Mouse (Mus musculus) liver, postnatal 0 days (tissue): Measurements from ENCODE around the gene Cyp26b1. TPM values are rescaled to one million over a fixed set of nuclear protein-coding genes. Genes with fewer than 3 reads are reported as not detected.

ENCODE experiments used
- ATAC-seq: fragments of 200-750 bp; cut with Nextera tagmentation; 2 replicates; pipeline ENCODE4 v1.8.0; 2017; ENCODE audit warnings: mild to moderate bottlenecking, moderate library complexity
- DNase-seq: peaks from one replicate; pipeline ENCODE4 v3.0.0-alpha.2; 2016
- H3K27ac ChIP-seq: fragments of 300-500 bp; sonication (generic); 2 replicates; pipeline ENCODE4 v1.5.1; 2014; ENCODE audit warnings: antibody characterized with exemption, moderate library complexity, mild to moderate bottlenecking, low read depth
- H3K27me3 ChIP-seq: fragments of 300-500 bp; sonication (generic); 2 replicates; pipeline ENCODE4 v1.6.1; 2014; ENCODE audit warnings: low read length, control low read depth, mixed read lengths; ENCODE audit not compliant: insufficient read depth
- H3K36me3 ChIP-seq: fragments of 300-500 bp; sonication (generic); replicated peaks from 2 replicates; pipeline ENCODE4 v1.6.1; 2014; ENCODE audit warnings: mild to moderate bottlenecking, control low read depth, low read length, moderate library complexity, mixed read lengths; ENCODE audit not compliant: insufficient read depth
- H3K4me1 ChIP-seq: fragments of 300-500 bp; sonication (generic); 2 replicates; pipeline ENCODE4 v1.6.1; 2014; ENCODE audit warnings: antibody characterized with exemption, mild to moderate bottlenecking, control low read depth; ENCODE audit not compliant: insufficient read depth
- H3K4me2 ChIP-seq: fragments of 300-500 bp; sonication (generic); 2 replicates; pipeline ENCODE4 v1.6.1; 2014; ENCODE audit warnings: low read depth, mild to moderate bottlenecking, low read length, moderate library complexity, mixed read lengths
- H3K4me3 ChIP-seq: fragments of 300-500 bp; sonication (generic); 2 replicates; pipeline ENCODE4 v1.5.1; 2014; ENCODE audit warnings: low read depth, low read length
- H3K9ac ChIP-seq: fragments of 300-500 bp; sonication (generic); replicated peaks from 2 replicates; pipeline ENCODE4 v1.6.1; 2014; ENCODE audit warnings: mild to moderate bottlenecking, moderate library complexity
- H3K9me3 ChIP-seq: fragments of 300-500 bp; sonication (generic); 2 replicates; pipeline ENCODE4 v1.6.1; 2016; ENCODE audit warnings: mild to moderate bottlenecking, control low read depth, low read length, mixed read lengths
- CTCF ChIP-seq: sonication (generic); IDR thresholded peaks from 2 replicates; pipeline ENCODE4 v1.5.1; 2016; ENCODE audit warnings: antibody characterized with exemption, low read depth
- EP300 ChIP-seq: IDR thresholded peaks from 2 replicates; pipeline ENCODE4 v1.6.1; 2016; ENCODE audit warnings: antibody characterized with exemption, low read depth, mild to moderate bottlenecking
- WGBS: fragments of 180-500 bp; shearing (Covaris S2); extraction: QIAGEN DNeasy Blood & Tissue Kit; methylation state at CpG from one replicate; pipeline ENCODE4 v1.1.7; 2014; ENCODE audit not compliant: insufficient replicate concordance; 5-methylcytosine and 5-hydroxymethylcytosine counted together
- polyA plus RNA-seq: library from polyadenylated mRNA; unstranded; fragments of >200 nt; fragmentation: Nextera tagmentation; extraction: Ambion mirVana; gene quantifications from 2 replicates; pipeline ENCODE4 v1.2.1, GENCODE M21; 2015

Cyp26b1 gene
- polyA plus RNA-seq, 1 experiment from 2014 or later = 0.14 TPM

DNA sequence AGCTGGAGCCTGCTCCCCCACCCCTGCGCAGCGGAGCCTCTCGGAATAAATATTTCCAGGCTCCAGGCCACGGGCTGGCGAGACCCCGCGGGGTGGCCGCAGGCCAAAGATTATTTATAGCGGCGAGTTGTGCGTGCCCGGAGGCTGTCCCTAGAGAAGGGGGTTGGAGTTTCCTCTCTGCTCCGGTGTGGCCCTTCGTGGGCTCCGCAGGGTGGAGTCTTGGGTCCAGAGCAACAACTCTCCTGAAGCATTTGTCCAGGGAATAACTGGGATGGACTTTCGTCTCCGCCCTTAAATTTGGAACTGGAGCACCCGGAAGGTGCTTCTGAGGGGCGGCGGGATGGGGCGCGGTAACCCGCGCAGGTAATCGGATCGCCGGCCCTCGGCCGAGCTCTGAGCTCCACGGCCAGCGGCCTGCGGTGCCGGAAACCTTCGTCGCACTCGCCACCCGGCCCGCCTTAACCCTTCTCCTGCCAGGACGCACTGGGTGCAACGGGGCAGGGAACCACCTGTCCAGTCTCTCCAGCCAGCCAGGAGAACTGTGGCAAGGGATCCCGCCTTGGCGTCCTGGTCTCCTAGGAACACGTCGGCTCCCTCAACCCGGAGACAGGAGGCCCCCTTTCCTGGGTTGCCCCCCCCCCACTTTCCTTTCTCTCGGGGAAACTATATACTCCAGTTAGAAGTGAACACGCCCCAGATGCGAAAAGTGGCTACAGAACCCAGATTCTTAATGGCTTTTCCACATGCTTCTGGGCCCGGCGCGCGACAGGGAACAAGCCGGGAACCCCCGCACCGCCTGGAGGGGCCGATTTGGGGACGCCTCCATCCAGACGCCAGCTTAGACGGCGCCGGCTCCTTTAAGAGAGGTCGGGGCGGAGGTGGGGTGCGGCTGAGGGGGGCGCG lies 8.7 kb downstream of the Cyp26b1 start:
- peak; percentile 21 for DNase-seq
- TF ChIP-seq CTCF (no peak), EP300 (no peak)
- Histone ChIP-seq H3K9ac (no peak overlapping the region), H3K36me3 (no peaks in the 10 kb centered on the region), H3K4me3 (peak overlapping the region; percentile 22), H3K4me2 (peak overlapping the region; percentile 53), H3K27me3 (peaks cover 97% of the 10 kb centered on the region), H3K27ac (no peak overlapping the region), H3K9me3 (no peaks in the 10 kb centered on the region), H3K4me1 (peaks cover 38% of the 10 kb centered on the region)
- no peak for ATAC-seq
- WGBS = 1% methylated on average over 58 of the region's 66 CpGs

DNA sequence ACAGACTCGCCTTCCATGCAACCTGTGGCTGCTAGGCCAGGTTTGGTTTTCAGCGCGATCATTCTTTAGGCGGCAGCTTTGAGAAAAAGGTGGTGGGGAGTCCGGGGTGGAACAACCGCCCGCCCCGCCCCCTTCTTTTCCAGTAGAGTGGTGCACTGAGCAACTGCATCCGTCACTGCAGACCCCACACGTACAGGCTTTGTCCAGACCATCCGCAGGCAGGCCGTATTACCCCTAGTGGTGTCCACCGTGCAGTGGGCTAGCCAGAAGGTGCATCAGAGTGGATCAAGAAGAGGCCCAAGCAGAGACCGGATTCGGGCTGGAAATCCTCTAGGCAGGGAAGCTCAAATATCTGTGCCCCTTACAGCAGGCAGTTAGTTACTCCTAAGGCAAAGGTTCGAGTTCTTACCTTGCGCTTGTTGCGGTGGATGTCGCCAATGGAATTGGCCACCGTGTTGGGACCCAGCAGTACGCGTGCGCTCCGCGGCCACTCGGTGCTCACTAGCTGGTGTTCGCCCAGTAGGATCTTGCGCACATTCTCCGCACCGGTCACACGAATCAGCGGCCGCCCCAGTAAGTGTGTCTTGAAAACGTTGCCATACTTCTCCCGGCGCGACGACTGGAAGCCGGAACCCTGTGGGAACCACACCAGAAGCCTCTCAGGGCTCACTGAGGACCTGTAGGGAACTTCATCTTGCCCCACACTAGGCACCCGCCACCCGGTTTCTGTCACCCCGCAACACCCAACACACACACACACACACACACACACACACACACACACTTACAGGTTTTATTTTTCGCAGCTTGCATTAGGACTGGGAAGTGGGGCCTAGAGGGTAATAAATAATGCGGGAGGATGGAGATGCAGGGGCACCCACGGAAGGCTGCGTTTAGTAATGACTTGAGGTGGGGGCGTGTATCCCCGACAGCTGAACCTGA lies 9.6 kb downstream of the Cyp26b1 start:
- peak overlapping the region; percentile 53 for H3K4me2 ChIP-seq
- peak overlapping the region; percentile 24; the same call in 1 of the 2 replicates for H3K4me3 ChIP-seq
- peak; percentile 14; the same call in 1 of the 2 replicates for ATAC-seq
- H3K27ac ChIP-seq = no peak overlapping the region
- no peak for TF ChIP-seq EP300
- TF ChIP-seq CTCF = no peak
- peaks cover 92% of the 10 kb centered on the region for H3K27me3 ChIP-seq
- H3K4me1 ChIP-seq = peaks cover 38% of the 10 kb centered on the region
- H3K9ac ChIP-seq = no peak overlapping the region
- WGBS = 3% methylated on average over 48 of the region's 48 CpGs
- H3K9me3 ChIP-seq = no peaks in the 10 kb centered on the region
- peak; percentile 18 for DNase-seq
- H3K36me3 ChIP-seq = no peaks in the 10 kb centered on the region

DNA sequence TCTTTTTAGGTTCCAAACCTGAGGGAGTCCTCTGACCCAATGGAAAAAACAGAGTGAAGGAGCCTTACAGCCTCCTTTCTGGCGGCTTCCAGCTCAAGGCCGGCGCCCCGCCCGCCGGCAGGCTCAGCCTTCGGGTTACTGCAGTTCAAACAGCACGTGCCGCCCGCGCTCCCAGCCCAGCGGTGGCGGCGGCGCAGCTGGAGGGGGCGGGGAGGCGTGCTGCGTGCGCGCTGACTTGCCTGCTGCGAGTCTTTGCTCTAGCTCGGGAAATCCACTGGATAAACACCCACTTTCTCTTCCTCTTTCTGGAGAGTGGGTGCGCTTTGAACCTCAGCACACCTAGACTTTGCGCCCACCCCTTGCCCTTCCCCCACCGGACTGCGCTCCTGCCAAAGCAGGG lies 10.3 kb downstream of the Cyp26b1 start:
- H3K9ac ChIP-seq = no peak overlapping the region
- peak overlapping the region; percentile 51 for H3K4me2 ChIP-seq
- peaks cover 37% of the 10 kb centered on the region for H3K4me1 ChIP-seq
- no peaks in the 10 kb centered on the region for H3K9me3 ChIP-seq
- no peak overlapping the region for H3K27ac ChIP-seq
- H3K4me3 ChIP-seq = peak overlapping the region; percentile 24; the same call in 1 of the 2 replicates
- DNase-seq = peak; percentile 74
- no peak for TF ChIP-seq EP300
- no peak for TF ChIP-seq CTCF
- H3K36me3 ChIP-seq = no peaks in the 10 kb centered on the region
- ATAC-seq = peak; percentile 72
- peaks cover 89% of the 10 kb centered on the region for H3K27me3 ChIP-seq
- 0% methylated on average over 26 of the region's 26 CpGs for WGBS

DNA sequence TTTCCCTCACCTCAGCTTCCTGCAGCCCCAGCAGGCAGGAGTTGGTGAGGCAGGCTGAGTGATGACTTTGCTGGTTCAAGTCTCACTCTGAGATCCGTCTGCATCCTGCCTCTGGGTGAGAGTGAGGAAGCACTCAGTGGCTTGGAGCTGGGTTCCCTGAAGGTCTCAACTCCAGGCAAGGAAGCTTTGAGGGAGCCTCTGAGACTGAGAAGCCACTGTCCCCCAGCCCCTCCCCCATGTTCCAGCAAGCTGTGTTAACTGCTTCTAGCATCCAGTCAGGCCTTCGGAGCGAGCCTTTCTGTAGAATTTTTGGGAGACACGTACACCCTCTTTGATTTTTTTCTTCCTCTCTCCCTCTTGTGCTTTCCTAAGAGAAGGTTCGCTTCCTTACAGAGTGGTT lies 10.9 kb downstream of the Cyp26b1 start:
- DNase-seq (no peak), ATAC-seq (no peak)
- Histone ChIP-seq H3K9me3 (no peaks in the 10 kb centered on the region), H3K36me3 (no peaks in the 10 kb centered on the region), H3K4me3 (0 out of 2 replicates have a peak overlapping the region, but pooled peaks have one; percentile 24), H3K9ac (no peak overlapping the region), H3K27ac (no peak overlapping the region), H3K4me2 (0 out of 2 replicates have a peak overlapping the region, but pooled peaks have one; percentile 51), H3K4me1 (peaks cover 32% of the 10 kb centered on the region), H3K27me3 (peaks cover 84% of the 10 kb centered on the region)
- no peak for TF ChIP-seq CTCF
- TF ChIP-seq EP300 = no peak
- WGBS = 46% methylated on average over 5 of the region's 5 CpGs

DNA sequence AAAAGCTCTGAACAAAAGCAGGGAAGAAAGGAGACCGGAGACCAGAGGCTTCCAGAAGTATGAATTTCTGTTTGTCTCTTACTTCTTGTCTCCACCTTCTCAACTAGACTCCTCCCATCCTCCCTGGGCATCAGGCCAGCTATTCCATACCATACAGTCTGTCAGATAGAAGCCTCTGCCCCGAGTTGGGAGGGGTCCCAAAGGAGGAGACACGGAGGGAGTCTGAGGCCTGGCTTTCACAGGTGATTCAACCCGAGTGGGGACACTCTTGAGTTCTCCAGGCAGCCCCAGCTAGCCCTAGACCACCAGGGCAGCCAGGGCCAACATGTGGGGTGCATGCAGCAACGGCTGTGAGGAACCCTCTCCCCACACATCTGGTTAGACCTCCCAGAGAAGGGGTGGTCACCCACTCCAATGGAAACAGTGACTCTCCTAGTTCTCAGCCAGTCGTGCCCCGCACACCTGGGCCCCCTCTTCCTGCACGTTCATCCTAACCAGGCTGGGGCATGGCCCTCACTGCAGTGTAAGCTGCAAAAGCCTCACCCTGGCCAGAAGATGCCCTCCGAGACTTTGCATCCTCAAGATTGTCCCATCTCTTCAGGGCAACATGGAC lies 11.8 kb downstream of the Cyp26b1 start:
- 58% methylated on average over 9 of the region's 9 CpGs for WGBS
- peaks cover 28% of the 10 kb centered on the region for H3K4me1 ChIP-seq
- H3K4me3 ChIP-seq = no peak overlapping the region
- no peaks in the 10 kb centered on the region for H3K36me3 ChIP-seq
- no peaks in the 10 kb centered on the region for H3K9me3 ChIP-seq
- peaks cover 75% of the 10 kb centered on the region for H3K27me3 ChIP-seq
- H3K27ac ChIP-seq = no peak overlapping the region
- no peak overlapping the region for H3K9ac ChIP-seq
- no peak overlapping the region for H3K4me2 ChIP-seq
- DNase-seq (no peak), ATAC-seq (no peak)
- TF ChIP-seq EP300 (no peak), CTCF (no peak)
